Mouse (Mus musculus) liver, embryonic 14.5 days (tissue): Measurements from ENCODE around the gene Arap1. TPM values are rescaled to one million over a fixed set of nuclear protein-coding genes. Genes with fewer than 3 reads are reported as not detected.
A peak's percentile ranks its signal among the peaks of the same experiment; 100 is the strongest.

Source experiments
- ATAC-seq: fragments of 200-750 bp; cut with Nextera tagmentation; 2 replicates; pipeline ENCODE4 v1.8.0; 2017; ENCODE audit warnings: moderate number of reproducible peaks, mild to moderate bottlenecking, moderate library complexity; ENCODE audit not compliant: insufficient read depth
- DNase-seq, 3 experiments: peaks; one replicate each; pipeline ENCODE4 v3.0.0-alpha.2; 2012 to 2013; ENCODE audit warnings: low read depth in 3 of 3, low spot score in 3 of 3
- H3K27ac ChIP-seq: fragments of 300-500 bp; sonication (generic); 2 replicates; pipeline ENCODE4 v1.5.1; 2014; ENCODE audit warnings: moderate library complexity, mild to moderate bottlenecking, control low read depth, inconsistent platforms
- H3K27me3 ChIP-seq: fragments of 300-500 bp; sonication (generic); 2 replicates; pipeline ENCODE4 v1.6.1; 2014; ENCODE audit warnings: mild to moderate bottlenecking, low read length, moderate library complexity; ENCODE audit not compliant: control insufficient read depth, insufficient read depth
- H3K36me3 ChIP-seq: fragments of 300-500 bp; sonication (generic); replicated peaks from 2 replicates; pipeline ENCODE4 v1.6.1; 2014; ENCODE audit warnings: low read depth; ENCODE audit not compliant: control insufficient read depth, insufficient read depth
- H3K4me1 ChIP-seq, 2 experiments: fragments of 200-500 bp in 1 of 2; fragments of 300-500 bp in 1 of 2; sonication (generic) in 1 of 2; replicated peaks; 2 replicates each; pipeline ENCODE4 v1.6.1; 2012 to 2014; ENCODE audit warnings: antibody characterized with exemption in 1 of 2, inconsistent platforms in 1 of 2, low read length in 1 of 2; ENCODE audit not compliant: control insufficient read depth in 2 of 2, insufficient read depth in 2 of 2
- H3K4me2 ChIP-seq: fragments of 300-500 bp; sonication (generic); 2 replicates; pipeline ENCODE4 v1.6.1; 2014; ENCODE audit warnings: low read depth, mild to moderate bottlenecking, control low read depth, moderate library complexity
- H3K4me3 ChIP-seq, 2 experiments: fragments of 200-500 bp in 1 of 2; fragments of 300-500 bp in 1 of 2; sonication (generic) in 1 of 2; 2 replicates each; pipeline ENCODE4 v1.5.1; 2012 to 2014; ENCODE audit warnings: low read depth in 2 of 2, low read length in 2 of 2, mild to moderate bottlenecking in 2 of 2, control low read depth in 1 of 2, inconsistent platforms in 1 of 2, moderate library complexity in 1 of 2; ENCODE audit not compliant: insufficient read depth in 1 of 2
- H3K9ac ChIP-seq: fragments of 300-500 bp; sonication (generic); replicated peaks from 2 replicates; pipeline ENCODE4 v1.6.1; 2014; ENCODE audit warnings: mild to moderate bottlenecking, control low read depth, moderate library complexity
- H3K9me3 ChIP-seq: fragments of 300-500 bp; sonication (generic); 2 replicates; pipeline ENCODE4 v1.6.1; 2016; ENCODE audit warnings: low read length, mixed read lengths; ENCODE audit not compliant: control insufficient read depth
- CTCF ChIP-seq: IDR thresholded peaks from 2 replicates; pipeline ENCODE4 v1.5.1; 2016; ENCODE audit warnings: antibody characterized with exemption, low read depth, control low read depth
- EP300 ChIP-seq: IDR thresholded peaks from 2 replicates; pipeline ENCODE4 v1.6.1; 2016; ENCODE audit warnings: antibody characterized with exemption, low read depth
- WGBS: fragments of 180-500 bp; shearing (Covaris S2); extraction: QIAGEN DNeasy Blood & Tissue Kit; methylation state at CpG from one replicate; pipeline ENCODE4 v1.1.7; 2014; ENCODE audit not compliant: insufficient replicate concordance; 5-methylcytosine and 5-hydroxymethylcytosine counted together
- polyA plus RNA-seq, 2 experiments: library from polyadenylated mRNA; depleted of rRNA in 1 of 2; stranded (reverse) in 1 of 2; unstranded in 1 of 2; fragments of >200 nt; fragmentation: Nextera tagmentation in 1 of 2; extraction: Ambion mirVana in 1 of 2; gene quantifications; 2 replicates each; pipeline versions ENCODE4 v1.2.1 to v1.2.3; 2012 to 2014

Gene Arap1
- polyA plus RNA-seq, 2 experiments, result 13.7 to 13.9 TPM

- TF ChIP-seq EP300 (no peak), CTCF (no peak)
- Histone ChIP-seq H3K4me3 (peak overlapping the region in 1 of 2 experiments; percentile 12; a peak in 1 of 4 replicates), H3K36me3 (no peaks in the 10 kb centered on the region), H3K4me1 (no peaks in the 10 kb centered on the region; a peak in 1 of 4 replicates), H3K9ac (no peak overlapping the region), H3K4me2 (no peak overlapping the region), H3K9me3 (no peaks in the 10 kb centered on the region), H3K27me3 (no peaks in the 10 kb centered on the region), H3K27ac (no peak overlapping the region)
- WGBS, result 59% methylated on average over 8 of the region's 8 CpGs
- ATAC-seq (peak; percentile 42; the same call in 1 of the 2 replicates), DNase-seq (no peak)
Measured at GRCm38 (mm10) chr7:101393694-101394504, 46.0 kb downstream of the Arap1 start.

DNA sequence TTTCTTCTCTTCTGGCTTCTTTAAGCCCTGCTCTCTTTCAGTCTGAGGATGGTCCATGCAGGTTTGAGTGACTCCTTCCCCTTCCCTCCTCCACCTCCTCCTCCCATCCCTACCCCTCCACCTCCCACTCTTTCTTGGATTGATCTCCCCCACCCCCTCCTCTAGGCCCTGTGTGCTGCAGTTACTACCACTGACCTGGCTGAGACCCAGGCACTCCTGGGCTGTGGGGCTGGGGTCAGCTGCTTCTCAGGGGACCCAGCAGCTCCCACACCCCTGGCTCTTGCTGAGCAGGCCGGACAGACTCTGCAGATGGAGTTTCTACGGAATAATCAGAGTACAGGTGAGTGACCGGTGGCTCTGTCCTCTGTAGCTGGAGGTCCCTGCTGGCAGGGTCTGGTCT, 46.7 kb downstream of the Arap1 start:
- TF ChIP-seq CTCF, result no peak
- TF ChIP-seq EP300, result no peak
- DNase-seq, result no peak
- WGBS, result 85% methylated on average over 3 of the region's 3 CpGs
- H3K9ac ChIP-seq, result no peak overlapping the region
- no peaks in the 10 kb centered on the region; a peak in 1 of 4 replicates for H3K4me1 ChIP-seq
- peak overlapping the region in 1 of 2 experiments; percentile 12; a peak in 1 of 4 replicates for H3K4me3 ChIP-seq
- H3K27ac ChIP-seq, result no peak overlapping the region
- ATAC-seq, result no peak
- H3K9me3 ChIP-seq, result no peaks in the 10 kb centered on the region
- no peaks in the 10 kb centered on the region for H3K27me3 ChIP-seq
- no peaks in the 10 kb centered on the region for H3K36me3 ChIP-seq
- H3K4me2 ChIP-seq, result no peak overlapping the region

DNA sequence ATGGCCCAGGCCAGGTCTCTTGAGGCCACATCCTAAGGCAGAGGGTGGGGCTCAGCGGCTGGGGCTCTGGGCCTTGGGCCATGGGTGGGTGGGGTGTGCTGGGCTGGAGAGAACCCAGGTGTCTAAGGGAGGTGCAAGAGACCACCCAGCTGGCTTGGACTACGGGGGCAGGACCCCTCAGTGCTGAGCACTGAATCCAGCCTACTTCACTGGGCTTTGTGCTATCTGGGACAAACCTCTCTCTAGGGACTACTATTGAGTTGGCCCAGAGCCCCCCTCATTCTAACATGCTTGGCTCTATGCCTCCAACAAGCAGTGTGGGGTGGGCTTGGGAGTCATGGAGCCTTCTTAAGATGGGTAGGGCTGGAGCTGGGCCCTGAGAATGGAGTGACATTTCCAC, 47.6 kb downstream of the Arap1 start:
- TF ChIP-seq EP300 (no peak), CTCF (no peak)
- Histone ChIP-seq H3K36me3 (no peaks in the 10 kb centered on the region; the same call in 1 of the 2 replicates), H3K4me3 (no peak overlapping the region), H3K4me1 (no peaks in the 10 kb centered on the region; a peak in 1 of 4 replicates), H3K4me2 (no peak overlapping the region), H3K27ac (no peak overlapping the region), H3K9me3 (no peaks in the 10 kb centered on the region), H3K27me3 (no peaks in the 10 kb centered on the region), H3K9ac (no peak overlapping the region)
- ATAC-seq, result no peak
- 77% methylated on average over 2 of the region's 2 CpGs for WGBS
- DNase-seq, result no peak

GRCm38 (mm10) chr7:101397175-101397574, 49.3 kb downstream of the Arap1 start:
- TF ChIP-seq EP300 (no peak), CTCF (no peak)
- no peak for ATAC-seq
- no peak for DNase-seq
- 87% methylated on average over 4 of the region's 4 CpGs for whole genome bisulfite sequencing
- H3K27me3 ChIP-seq, result no peaks in the 10 kb centered on the region
- H3K9me3 ChIP-seq, result no peaks in the 10 kb centered on the region
- H3K36me3 ChIP-seq, result no peaks in the 10 kb centered on the region; the same call in none of the 2 replicates
- H3K9ac ChIP-seq, result no peak overlapping the region
- H3K27ac ChIP-seq, result no peak overlapping the region
- no peak overlapping the region for H3K4me2 ChIP-seq
- no peak overlapping the region for H3K4me3 ChIP-seq
- H3K4me1 ChIP-seq, result no peaks in the 10 kb centered on the region; a peak in 1 of 4 replicates

DNA sequence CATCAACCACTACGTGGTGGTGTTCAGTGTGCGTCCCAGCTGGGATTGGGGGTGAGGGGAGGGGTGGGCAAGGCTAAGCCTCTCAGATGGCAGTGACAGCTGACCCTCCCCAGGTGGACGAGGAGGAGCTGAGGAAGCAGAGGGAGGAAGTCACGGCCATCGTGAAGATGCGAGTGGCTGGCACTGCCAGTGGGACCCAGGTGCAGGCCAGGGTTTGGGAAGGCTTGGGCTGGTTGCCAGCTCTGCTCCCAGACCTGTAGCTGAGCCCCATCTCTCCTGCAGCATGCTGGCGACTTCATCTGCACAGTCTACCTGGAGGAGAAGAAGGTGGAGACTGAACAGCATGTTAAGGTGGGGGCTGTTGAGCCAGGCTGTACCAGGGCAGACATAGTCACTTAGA, 53.6 kb downstream of the Arap1 start:
- Histone ChIP-seq H3K9me3 (no peaks in the 10 kb centered on the region), H3K4me3 (no peak overlapping the region), H3K36me3 (no peaks in the 10 kb centered on the region; the same call in none of the 2 replicates), H3K9ac (no peak overlapping the region), H3K27me3 (no peaks in the 10 kb centered on the region), H3K4me1 (no peaks in the 10 kb centered on the region), H3K4me2 (no peak overlapping the region), H3K27ac (no peak overlapping the region)
- DNase-seq (no peak), ATAC-seq (no peak)
- no peak for TF ChIP-seq EP300
- WGBS, result 69% methylated on average over 7 of the region's 7 CpGs
